Mouse (Mus musculus) Patski (cell line): ENCODE measurements around the gene Ugt1a8. TPM values are rescaled to one million over a fixed set of nuclear protein-coding genes. Genes with fewer than 3 reads are reported as not detected.

Experiments
- ATAC-seq: fragments of 100-300 bp; one replicate; pipeline ENCODE4 v1.8.0; 2021
- CTCF ChIA-PET: fragments of 350-600 bp; sonication (Branson Sonifier 250); formaldehyde crosslinking; loops from one replicate; lab custom pipeline; 2022; ENCODE audit warnings: inconsistent platforms; lab: Charles Lee
- POLR2A ChIA-PET: fragments of 350-600 bp; sonication (Branson Sonifier 250); formaldehyde crosslinking; loops from one replicate; lab custom pipeline; 2022; ENCODE audit warnings: antibody characterized with exemption, inconsistent platforms; lab: Charles Lee
- DNase-seq: peaks from one replicate; pipeline ENCODE4 v3.0.0-alpha.2; 2011; ENCODE audit warnings: low read depth, low spot score
- H3K27me3 ChIP-seq: fragments of 371-371 bp; one replicate; pipeline ENCODE4 v1.5.1; 2021
- CTCF ChIP-seq: fragments of 100-300 bp; IDR thresholded peaks from one replicate; pipeline ENCODE4 v1.5.1; 2021
- in situ Hi-C: fragments of 300-500 bp; cut with MboI; formaldehyde crosslinking; loops from 3 replicates; pipeline ENCODE4 v1.11.1; 2018; ENCODE audit warnings: low pct_unique_long_range_greater_than_20kb, mixed read lengths
- polyA plus RNA-seq: library from polyadenylated mRNA; unstranded; gene quantifications from one replicate; pipeline ENCODE4 v1.2.3, GENCODE M21; 2021

Gene Ugt1a8
- polyA plus RNA-seq, 1 experiment from 2014 or later, result not detected

DNA sequence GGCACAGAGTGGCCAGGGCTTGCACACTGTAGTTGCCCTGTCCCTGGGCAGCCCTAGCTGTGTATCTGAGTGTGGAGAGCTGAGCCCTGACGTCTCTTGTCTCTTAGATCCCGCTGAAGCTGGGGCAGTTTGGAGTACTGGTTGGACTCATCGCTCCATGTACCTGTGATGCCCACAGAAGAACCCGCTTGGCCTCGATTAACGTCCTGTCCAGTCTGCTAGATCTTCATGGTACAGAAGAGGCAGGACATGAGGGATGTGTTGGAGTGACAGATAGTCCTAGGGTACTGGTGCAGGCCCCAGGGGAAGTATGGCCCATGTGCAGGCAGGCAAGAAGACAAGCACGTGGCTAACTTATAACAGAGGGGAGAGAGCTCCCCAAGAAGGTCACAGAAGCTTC, 162.0 kb downstream of the Ugt1a8 start:
- H3K27me3 ChIP-seq, result no peaks in the 10 kb centered on the region
- DNase-seq (no peak), ATAC-seq (no peak)
- no peak for TF ChIP-seq CTCF
- ChIA-PET POLR2A (interaction anchor here (1.1 to 1.3 kb wide), 2 partner anchors 14 to 42 kb away, joined by 3 to 4 read pairs; no protein-coding TSS in a partner anchor), CTCF (interaction anchor here (1.2 to 1.9 kb wide), 4 partner anchors 13 to 38 kb away, joined by 3 to 6 read pairs (median 4); partner anchors contain the start of genes Hjurp, Trpm8 and Ugt1a1)
- in situ Hi-C loops, result no loop called here

DNA sequence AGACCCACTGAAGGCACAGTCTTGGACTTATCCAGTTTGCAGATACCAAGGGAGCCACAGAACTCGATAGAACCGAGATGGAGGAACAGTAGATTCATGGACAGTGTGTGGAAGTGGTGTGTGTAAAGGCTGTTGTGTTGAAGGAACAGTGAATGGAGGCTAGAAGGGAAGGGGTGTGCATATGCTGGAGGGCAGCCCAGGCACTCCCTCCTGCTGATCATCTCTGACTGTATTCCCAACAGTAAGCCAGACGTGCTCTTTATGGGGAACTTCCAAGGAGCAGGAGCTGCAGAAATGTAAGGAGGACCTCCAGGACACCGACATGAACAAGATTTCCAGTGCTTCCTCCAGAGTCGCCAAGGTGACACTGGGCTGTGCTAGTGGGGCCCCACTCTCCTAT, 162.4 kb downstream of the Ugt1a8 start:
- ChIA-PET CTCF (interaction anchor here (1.9 kb wide), 1 partner anchor 13 kb away, joined by 5 read pairs; no protein-coding TSS in a partner anchor), POLR2A (interaction anchor here (1.1 to 1.3 kb wide), 2 partner anchors 14 to 43 kb away, joined by 3 to 4 read pairs; no protein-coding TSS in a partner anchor)
- in situ Hi-C loops, result no loop called here
- H3K27me3 ChIP-seq, result no peaks in the 10 kb centered on the region
- ATAC-seq (no peak), DNase-seq (no peak)
- TF ChIP-seq CTCF, result no peak

- TF ChIP-seq CTCF, result no peak
- CTCF ChIA-PET, result interaction anchor here (0.8 to 1.8 kb wide), 5 partner anchors 8 to 37 kb away, joined by 3 to 6 read pairs (median 4); partner anchors contain the start of genes Hjurp and Trpm8
- no peaks in the 10 kb centered on the region for H3K27me3 ChIP-seq
- ATAC-seq (no peak), DNase-seq (no peak)
- POLR2A ChIA-PET, result no interaction called here
- in situ Hi-C loops, result no loop called here
Measured at GRCm38 (mm10) chr1:88253106-88253505, 165.5 kb downstream of the Ugt1a8 start.

DNA sequence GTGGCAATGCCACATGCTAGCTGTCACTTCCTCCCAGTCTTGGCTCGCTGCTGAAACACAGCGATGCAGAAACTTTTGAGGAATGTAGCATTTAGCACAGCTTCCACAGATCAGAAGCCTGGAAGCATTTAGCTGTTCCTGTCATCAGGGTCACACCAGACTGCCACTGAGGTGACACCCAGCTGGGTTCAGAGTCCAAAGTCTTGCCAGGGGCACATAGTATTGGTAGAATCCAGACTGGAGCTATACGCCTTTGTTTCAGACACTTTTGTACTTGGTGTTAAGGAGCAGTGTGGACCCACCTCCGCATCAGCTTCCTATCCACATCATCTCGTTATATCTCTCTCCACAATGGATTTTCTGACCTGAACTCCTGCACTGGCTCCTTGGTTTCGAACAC, 165.9 kb downstream of the Ugt1a8 start:
- in situ Hi-C loops, result no loop called here

GRCm38 (mm10) chr1:88254793-88255465, 167.3 kb downstream of the Ugt1a8 start:
- ATAC-seq (no peak), DNase-seq (no peak)
- TF ChIP-seq CTCF, result no peak
- in situ Hi-C loops, result no loop called here
- POLR2A ChIA-PET, result no interaction called here
- no peaks in the 10 kb centered on the region for H3K27me3 ChIP-seq
- CTCF ChIA-PET, result interaction anchor here (1.1 to 1.2 kb wide), 2 partner anchors 12 to 29 kb away, joined by 3 read pairs; no protein-coding TSS in a partner anchor

More for the DNA sequence above, 165.9 kb downstream of the Ugt1a8 start:
- ATAC-seq (no peak), DNase-seq (no peak)
- TF ChIP-seq CTCF, result no peak
- POLR2A ChIA-PET, result interaction anchor here (0.7 kb wide), 1 partner anchor 95 kb away, joined by 3 read pairs; no protein-coding TSS in a partner anchor
- no peaks in the 10 kb centered on the region for H3K27me3 ChIP-seq
- CTCF ChIA-PET, result interaction anchor here (0.8 to 1.8 kb wide), 4 partner anchors 8 to 24 kb away, joined by 3 to 6 read pairs (median 4); partner anchors contain the start of genes Hjurp and Trpm8

GRCm38 (mm10) chr1:88255466-88255857, 167.8 kb downstream of the Ugt1a8 start:
- H3K27me3 ChIP-seq, result no peaks in the 10 kb centered on the region
- no peak for TF ChIP-seq CTCF
- ATAC-seq (no peak), DNase-seq (no peak)
- in situ Hi-C loops, result no loop called here
- ChIA-PET CTCF (interaction anchor here (1.1 to 1.2 kb wide), 2 partner anchors 13 to 28 kb away, joined by 3 read pairs; no protein-coding TSS in a partner anchor), POLR2A (no interaction called here)

GRCm38 (mm10) chr1:88255989-88256754, 168.6 kb downstream of the Ugt1a8 start:
- ATAC-seq, result no peak
- H3K27me3 ChIP-seq, result no peaks in the 10 kb centered on the region
- POLR2A ChIA-PET, result interaction anchor here (1.2 kb wide), 1 partner anchor 22 kb away, joined by 4 read pairs; the partner anchor contains the start of genes Hjurp and Trpm8
- DNase-seq, result no peak
- CTCF ChIA-PET, result interaction anchor here (0.7 to 2.1 kb wide), 5 partner anchors 8 to 32 kb away, joined by 3 to 8 read pairs (median 4); partner anchors contain the start of genes Hjurp and Trpm8
- no peak for TF ChIP-seq CTCF
- in situ Hi-C loops, result no loop called here

DNA sequence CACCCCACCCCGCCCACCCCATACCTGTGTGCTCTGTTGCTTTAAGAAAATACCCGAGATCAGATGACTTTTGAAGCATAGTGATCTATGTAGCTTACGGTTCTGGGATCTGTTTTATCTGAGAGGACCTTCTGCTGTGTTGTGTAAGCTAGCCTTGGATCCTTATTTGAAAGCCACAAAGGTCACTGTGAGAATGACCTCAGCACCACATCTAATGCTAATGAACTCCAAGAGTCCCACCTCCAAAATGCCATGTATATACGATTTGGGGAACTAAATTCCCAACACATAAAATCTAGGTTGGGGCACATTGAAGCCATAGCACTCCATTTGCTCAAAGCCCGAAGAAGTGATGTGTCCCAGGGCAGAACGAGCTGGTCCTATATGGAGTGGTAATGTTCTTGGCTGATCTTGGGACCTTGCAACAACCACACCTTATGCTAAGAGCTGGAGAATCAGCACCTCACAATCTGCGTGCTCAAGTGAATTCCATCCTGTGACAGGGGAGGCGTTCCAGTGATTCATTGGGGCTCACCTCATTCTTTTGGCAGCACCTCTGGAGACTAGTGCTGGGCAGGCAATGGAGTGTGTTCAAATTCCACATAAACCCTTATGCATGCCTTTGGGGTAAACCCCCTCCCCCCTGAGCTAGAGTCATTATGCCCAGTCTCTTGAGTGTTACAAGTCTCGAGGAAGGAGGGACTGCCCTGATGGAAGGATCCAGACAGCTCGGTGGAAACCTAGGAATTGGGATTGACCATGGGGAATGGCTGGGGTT, 169.5 kb downstream of the Ugt1a8 start:
- in situ Hi-C loops, result no loop called here
- ChIA-PET POLR2A (interaction anchor here (1.2 to 1.6 kb wide), 2 partner anchors 9 to 21 kb away, joined by 3 to 4 read pairs; partner anchors contain the start of genes Hjurp and Trpm8), CTCF (interaction anchor here (1.0 to 2.1 kb wide), 6 partner anchors 9 to 44 kb away, joined by 4 to 8 read pairs (median 5); partner anchors contain the start of genes Hjurp and Trpm8)
- TF ChIP-seq CTCF, result no peak
- DNase-seq (peak; percentile 71), ATAC-seq (peak; percentile 18)
- no peaks in the 10 kb centered on the region for H3K27me3 ChIP-seq

GRCm38 (mm10) chr1:88257681-88258080, 170.1 kb downstream of the Ugt1a8 start:
- TF ChIP-seq CTCF, result no peak
- ChIA-PET POLR2A (interaction anchor here (0.6 to 1.6 kb wide), 2 partner anchors 8 to 17 kb away, joined by 3 to 4 read pairs; no protein-coding TSS in a partner anchor), CTCF (interaction anchor here (0.7 to 2.1 kb wide), 7 partner anchors 8 to 46 kb away, joined by 3 to 8 read pairs (median 4); partner anchors contain the start of genes Hjurp, Trpm8 and Ugt1a1)
- H3K27me3 ChIP-seq, result no peaks in the 10 kb centered on the region
- ATAC-seq (no peak), DNase-seq (no peak)
- in situ Hi-C loops, result no loop called here
